Mouse (Mus musculus) bone marrow, adult 2 months (tissue): ENCODE measurements around the gene Adipoq.

Experiments used
- CTCF ChIP-seq: fragments of 200-500 bp; IDR thresholded peaks from 2 replicates; pipeline ENCODE4 v1.5.1; 2011; ENCODE audit warnings: low read length, control low read depth; ENCODE audit not compliant: control insufficient read depth, insufficient read depth
- POLR2A ChIP-seq: fragments of 200-500 bp; IDR thresholded peaks from 2 replicates; pipeline ENCODE4 v1.6.1; 2011; ENCODE audit warnings: low read depth, mild to moderate bottlenecking, control low read depth, low read length, borderline replicate concordance; ENCODE audit not compliant: control insufficient read depth

- TF ChIP-seq CTCF = no peak
- no peak for TF ChIP-seq POLR2A
Measured at GRCm38 (mm10) chr16:23099632-23100031, 46.7 kb upstream of the Adipoq start.
